Mouse (Mus musculus): ENCODE measurements around the gene Ppp4r2.

Gene Ppp4r2

GRCm38 (mm10) chr6:100883233-100883632 is 49.8 kb downstream of the Ppp4r2 start:
- no peak for DNase-seq (ENCODE audit: low read depth, low spot score)

GRCm38 (mm10) chr6:100884594-100885225 is 51.3 kb downstream of the Ppp4r2 start:
- DNase-seq (ENCODE audit: low read depth, low spot score) = no peak

- DNase-seq (ENCODE audit: low read depth, low spot score) = no peak
Observed at GRCm38 (mm10) chr6:100885376-100885775, 52.0 kb downstream of the Ppp4r2 start.

- DNase-seq (ENCODE audit: low read depth, low spot score) = no peak
Observed at GRCm38 (mm10) chr6:100887012-100887411, 53.6 kb downstream of the Ppp4r2 start.

- no peak for DNase-seq (ENCODE audit: low read depth, low spot score)
Observed at GRCm38 (mm10) chr6:100889340-100889739, 55.9 kb downstream of the Ppp4r2 start.

GRCm38 (mm10) chr6:100892489-100892888 is 59.1 kb downstream of the Ppp4r2 start:
- no peak for DNase-seq (ENCODE audit: low read depth, low spot score)

GRCm38 (mm10) chr6:100893073-100893472 is 59.7 kb downstream of the Ppp4r2 start:
- no peak for DNase-seq (ENCODE audit: low read depth, low spot score)

- no peak for DNase-seq (ENCODE audit: low read depth, low spot score)
Observed at GRCm38 (mm10) chr6:100895183-100895582, 61.8 kb downstream of the Ppp4r2 start.

GRCm38 (mm10) chr6:100896883-100897282 is 63.5 kb downstream of the Ppp4r2 start:
- no peak for DNase-seq (ENCODE audit: low read depth, low spot score)

- no peak for DNase-seq (ENCODE audit: low read depth, low spot score)
Observed at GRCm38 (mm10) chr6:100904463-100904862, 71.0 kb downstream of the Ppp4r2 start.

GRCm38 (mm10) chr6:100910136-100910675 is 76.8 kb downstream of the Ppp4r2 start:
- no peak for DNase-seq (ENCODE audit: low read depth, low spot score)
